Mouse (Mus musculus) E14TG2a.4 (cell line): ENCODE results near the gene Fam160b1.

Source experiments
- CTCF ChIP-seq: conservative IDR thresholded peaks from 2 replicates; pipeline ENCODE4 v1.5.1; 2014; ENCODE audit warnings: low read length
- NANOG ChIP-seq: IDR thresholded peaks from 2 replicates; pipeline ENCODE4 v1.6.1; 2014; ENCODE audit warnings: borderline replicate concordance, low read length, mixed read lengths
- POU5F1 ChIP-seq: IDR thresholded peaks from 2 replicates; pipeline ENCODE4 v1.6.1; 2014; ENCODE audit warnings: low read length, borderline replicate concordance

GRCm38 (mm10) chr19:57404502-57404848 lies 44.0 kb downstream of the Fam160b1 start:
- no peak for TF ChIP-seq CTCF
- TF ChIP-seq POU5F1 = no peak
- TF ChIP-seq NANOG = no peak
